Mouse (Mus musculus) liver, adult 2 months (tissue): ENCODE results near the gene Gm21974. TPM values are rescaled to one million over a fixed set of nuclear protein-coding genes. Genes with fewer than 3 reads are reported as not detected.

Experiments used
- DNase-seq: peaks from one replicate; pipeline ENCODE4 v3.0.0-alpha.2; 2011; ENCODE audit warnings: low read depth, low spot score; ENCODE audit errors: extremely low read depth
- H3K27ac ChIP-seq: fragments of 200-500 bp; replicated peaks from 2 replicates; pipeline ENCODE4 v1.5.1; 2012; ENCODE audit warnings: low read depth, mild to moderate bottlenecking, control low read depth, inconsistent platforms, low read length; ENCODE audit not compliant: insufficient read depth
- H3K27me3 ChIP-seq: fragments of 200-500 bp; 2 replicates; pipeline ENCODE4 v1.6.1; 2012; ENCODE audit warnings: mild to moderate bottlenecking, moderate library complexity, low read length, inconsistent platforms; ENCODE audit not compliant: control insufficient read depth, insufficient read depth
- H3K36me3 ChIP-seq: fragments of 200-500 bp; 2 replicates; pipeline ENCODE4 v1.6.1; 2012; ENCODE audit warnings: low read length, inconsistent platforms; ENCODE audit not compliant: control insufficient read depth, insufficient read depth
- H3K4me1 ChIP-seq: fragments of 200-500 bp; 2 replicates; pipeline ENCODE4 v1.6.1; 2011; ENCODE audit warnings: low read length; ENCODE audit not compliant: control insufficient read depth, insufficient read depth
- H3K4me3 ChIP-seq: fragments of 200-500 bp; 2 replicates; pipeline ENCODE4 v1.5.1; 2011; ENCODE audit warnings: low read depth, mild to moderate bottlenecking, control low read depth, low read length, moderate library complexity; ENCODE audit not compliant: insufficient read depth
- H3K79me2 ChIP-seq: fragments of 200-500 bp; 2 replicates; pipeline ENCODE4 v1.6.1; 2012; ENCODE audit warnings: inconsistent platforms, mild to moderate bottlenecking, low read length, moderate library complexity; ENCODE audit not compliant: control insufficient read depth, insufficient read depth
- H3K9ac ChIP-seq: fragments of 200-500 bp; 2 replicates; pipeline ENCODE4 v1.6.1; 2012; ENCODE audit warnings: low read depth, mild to moderate bottlenecking, control low read depth, inconsistent platforms, low read length
- CTCF ChIP-seq: fragments of 200-500 bp; IDR thresholded peaks from 2 replicates; pipeline ENCODE4 v1.5.1; 2011; ENCODE audit warnings: low read depth, low read length, control low read depth
- POLR2A ChIP-seq: fragments of 200-500 bp; IDR thresholded peaks from 2 replicates; pipeline ENCODE4 v1.6.1; 2011; ENCODE audit warnings: low read length, control low read depth; ENCODE audit not compliant: insufficient read depth; ENCODE audit errors: extremely low read depth
- WGBS: fragments of 180-500 bp; shearing (Covaris S2); methylation state at CpG from one replicate; pipeline ENCODE4 v1.1.7; 2018; 5-methylcytosine and 5-hydroxymethylcytosine counted together
- polyA plus RNA-seq: library from polyadenylated mRNA; depleted of rRNA; stranded (reverse); fragments of >200 nt; gene quantifications from 2 replicates; pipeline ENCODE4 v1.2.3, GENCODE M21; 2012
- total RNA-seq: library from RNA; depleted of rRNA; stranded (reverse); fragments of >200 nt; gene quantifications from 2 replicates; pipeline ENCODE4 v1.2.3, GENCODE M21; 2014

The Gm21974 gene
- total and polyA plus RNA-seq, 2 experiments = not detected

DNA sequence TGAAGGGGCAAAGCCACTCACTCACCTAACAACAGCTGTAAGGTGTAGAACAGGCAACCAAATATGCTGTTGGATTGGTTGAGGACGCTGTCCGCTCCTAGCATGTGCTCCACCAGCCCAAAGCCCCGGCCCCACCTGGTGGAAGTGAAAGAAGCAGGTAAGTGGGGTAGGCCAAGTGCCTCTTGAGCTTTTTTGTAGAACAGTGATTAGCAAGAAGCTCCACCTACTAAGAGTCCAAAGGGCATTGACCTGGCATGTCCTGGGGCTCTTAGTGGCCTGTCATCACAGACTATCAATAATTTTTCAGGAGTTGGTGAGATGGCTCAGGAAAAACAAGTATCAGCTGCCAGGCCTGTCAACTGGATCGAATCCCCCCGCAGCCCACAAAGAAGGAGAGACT, 774 bp downstream of the Gm21974 start:
- WGBS = 21% methylated on average over 5 of the region's 5 CpGs
- peaks cover 11% of the 10 kb centered on the region for H3K36me3 ChIP-seq
- H3K9ac ChIP-seq = peak overlapping the region; percentile 87
- H3K4me1 ChIP-seq = peaks cover 17% of the 10 kb centered on the region; the same call in 1 of the 2 replicates
- H3K79me2 ChIP-seq = no peaks in the 10 kb centered on the region
- H3K27me3 ChIP-seq = no peaks in the 10 kb centered on the region
- DNase-seq = peak; percentile 97
- H3K27ac ChIP-seq = peak overlapping the region; percentile 85
- H3K4me3 ChIP-seq = peak overlapping the region; percentile 69
- TF ChIP-seq POLR2A = 0 out of 2 replicates have a peak, but pooled peaks have one; percentile 26
- TF ChIP-seq CTCF = peak; percentile 20; the same call in 1 of the 2 replicates

DNA sequence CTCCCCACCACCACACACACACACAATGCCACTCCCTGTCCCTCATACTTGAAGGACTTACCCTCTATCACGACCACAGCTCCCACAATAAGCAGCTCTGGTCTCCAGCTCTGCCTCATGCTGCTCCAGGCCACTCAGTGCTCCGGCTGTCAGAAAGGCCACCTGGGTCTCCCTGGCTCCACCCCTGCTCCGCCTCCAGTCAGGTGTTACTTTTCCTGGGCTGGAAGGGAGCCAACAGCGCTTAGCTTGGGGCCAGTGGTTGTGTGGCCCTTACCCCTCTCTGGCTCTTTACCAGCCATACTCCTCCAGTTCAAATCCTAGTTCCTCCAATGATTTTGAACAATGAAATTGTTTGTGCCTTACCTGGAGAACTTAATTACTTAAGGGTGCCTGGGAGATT, 4.5 kb downstream of the Gm21974 start, which contains the start of gene Prss53:
Prss53 (minus strand) TSS at position 173 of the 400 bp plus-strand sequence.
- Histone ChIP-seq H3K27ac (no peak within 1 kb of the TSS), H3K79me2 (no peaks in the 10 kb centered on the region; the same call in 1 of the 2 replicates), H3K9ac (no peak within 1 kb of the TSS), H3K4me3 (no peak within 1 kb of the TSS), H3K27me3 (no peaks in the 10 kb centered on the region), H3K36me3 (peaks cover 16% of the 10 kb centered on the region), H3K4me1 (peaks cover 9% of the 10 kb centered on the region; the same call in 1 of the 2 replicates)
- DNase-seq = peak; percentile 40
- 32% methylated on average over 4 of the region's 4 CpGs for WGBS
- TF ChIP-seq POLR2A (no peak), CTCF (no peak)

DNA sequence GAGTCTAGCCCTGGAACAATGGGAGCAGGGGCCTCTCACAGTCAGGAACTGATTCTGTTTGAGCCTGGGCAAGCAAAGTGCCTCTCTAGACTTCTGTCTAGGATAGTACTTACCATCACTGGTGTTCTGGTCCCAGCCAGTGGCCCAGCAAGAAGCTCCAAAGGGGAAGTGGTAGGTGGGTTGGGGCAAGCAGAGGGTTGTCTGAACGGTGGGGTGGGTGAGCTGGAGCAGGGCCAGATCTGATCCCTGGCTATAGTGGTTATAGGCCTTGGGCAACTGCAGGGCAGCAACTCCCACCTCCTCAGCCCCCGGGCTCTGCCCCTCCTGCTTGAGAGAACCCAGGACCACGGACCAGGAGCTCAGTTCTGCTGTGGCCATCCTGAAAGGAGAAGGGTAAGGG, 6.4 kb downstream of the Gm21974 start:
- Histone ChIP-seq H3K79me2 (peaks cover 1% of the 10 kb centered on the region), H3K27me3 (no peaks in the 10 kb centered on the region), H3K4me1 (peaks cover 7% of the 10 kb centered on the region; the same call in 1 of the 2 replicates), H3K9ac (no peak overlapping the region), H3K4me3 (no peak overlapping the region), H3K36me3 (peaks cover 25% of the 10 kb centered on the region), H3K27ac (no peak overlapping the region)
- no peak for DNase-seq
- 78% methylated on average over 3 of the region's 3 CpGs for WGBS
- no peak for TF ChIP-seq POLR2A
- TF ChIP-seq CTCF = no peak

DNA sequence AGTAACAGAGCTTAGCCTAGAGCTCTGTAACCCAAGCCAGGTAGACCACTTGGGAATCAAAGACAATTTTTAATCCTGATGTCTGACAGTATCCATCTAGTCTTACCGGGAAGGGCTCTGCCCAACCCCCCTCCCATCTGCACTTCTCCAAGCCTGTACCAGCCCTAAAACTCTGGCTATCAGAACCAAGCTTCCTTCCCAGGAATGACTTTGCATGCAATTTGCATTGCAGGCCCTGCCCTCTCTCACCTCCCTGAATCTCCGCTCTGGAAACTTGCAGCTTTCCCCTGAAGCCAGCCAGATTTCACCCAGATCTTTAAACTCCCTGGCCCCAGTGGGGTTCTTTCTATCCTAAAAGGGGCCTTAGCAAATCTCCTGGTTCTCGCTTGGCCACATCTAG, 7.5 kb downstream of the Gm21974 start:
- Histone ChIP-seq H3K4me1 (0 out of 2 replicates have a peak, but pooled peaks cover 6% of the 10 kb centered on the region), H3K4me3 (no peak overlapping the region), H3K36me3 (peaks cover 19% of the 10 kb centered on the region), H3K9ac (no peak overlapping the region), H3K79me2 (peaks cover 5% of the 10 kb centered on the region), H3K27ac (no peak overlapping the region), H3K27me3 (no peaks in the 10 kb centered on the region)
- 82% methylated on average over 3 of the region's 3 CpGs for WGBS
- DNase-seq = no peak
- TF ChIP-seq POLR2A = no peak
- TF ChIP-seq CTCF = no peak

DNA sequence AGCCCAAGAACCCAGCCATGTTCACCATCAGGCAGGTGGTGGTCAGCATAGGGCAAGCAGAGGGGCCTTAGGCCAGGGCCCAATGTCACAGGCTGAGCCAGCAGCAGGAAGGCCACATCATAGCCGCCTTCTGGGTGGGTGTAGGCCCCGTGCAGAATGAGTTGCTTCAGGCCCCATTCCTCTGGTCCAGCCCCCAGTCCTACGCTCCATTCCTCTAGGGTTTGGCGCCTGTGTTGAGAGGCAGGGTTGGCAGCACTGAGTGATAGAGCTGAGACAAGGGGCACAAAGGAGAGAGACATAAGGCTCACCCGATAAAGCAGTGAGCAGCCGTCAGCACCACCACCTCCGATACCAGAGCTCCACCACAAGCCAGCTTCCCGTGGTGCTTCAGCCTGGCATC, 8.1 kb downstream of the Gm21974 start:
- Histone ChIP-seq H3K4me1 (0 out of 2 replicates have a peak, but pooled peaks cover 6% of the 10 kb centered on the region), H3K27me3 (no peaks in the 10 kb centered on the region), H3K79me2 (peaks cover 8% of the 10 kb centered on the region), H3K9ac (no peak overlapping the region), H3K36me3 (peaks cover 15% of the 10 kb centered on the region; the same call in 1 of the 2 replicates), H3K27ac (no peak overlapping the region), H3K4me3 (no peak overlapping the region)
- 92% methylated on average over 8 of the region's 8 CpGs for WGBS
- TF ChIP-seq POLR2A = no peak
- TF ChIP-seq CTCF = no peak
- no peak for DNase-seq

DNA sequence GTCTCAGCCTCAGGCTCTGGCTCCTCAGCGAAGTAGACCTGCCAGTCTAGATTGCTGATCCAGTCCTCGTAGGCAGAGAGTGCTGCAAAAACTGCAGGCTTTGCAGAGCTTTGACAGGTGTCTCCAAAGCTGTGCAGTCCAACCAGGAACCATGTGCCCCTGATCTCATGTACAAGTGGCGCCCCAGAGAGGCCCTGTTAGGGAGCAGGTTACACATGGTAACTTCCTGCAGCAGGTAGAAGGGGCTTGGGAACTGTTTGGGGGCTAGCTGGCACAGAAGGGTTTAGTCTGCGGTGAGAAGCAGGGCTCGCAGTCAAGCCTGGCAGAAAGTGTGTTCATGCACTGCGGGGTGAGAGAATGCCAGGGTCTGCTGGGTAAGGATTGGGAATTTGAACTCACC, 8.7 kb downstream of the Gm21974 start:
- no peak overlapping the region for H3K9ac ChIP-seq
- 93% methylated on average over 6 of the region's 6 CpGs for WGBS

More for the DNA sequence above, 8.7 kb downstream of the Gm21974 start:
- no peak for DNase-seq
- Histone ChIP-seq H3K27ac (no peak overlapping the region), H3K4me3 (no peak overlapping the region), H3K27me3 (no peaks in the 10 kb centered on the region), H3K79me2 (peaks cover 11% of the 10 kb centered on the region), H3K4me1 (0 out of 2 replicates have a peak, but pooled peaks cover 3% of the 10 kb centered on the region), H3K36me3 (peaks cover 15% of the 10 kb centered on the region; the same call in 1 of the 2 replicates)
- TF ChIP-seq POLR2A (no peak), CTCF (no peak)
